Mouse (Mus musculus): Measurements from ENCODE around the gene Olfr397.

Gene Olfr397

GRCm38 (mm10) chr11:73960517-73960916, at the start of gene Olfr397:
Olfr397 (plus strand) TSS chr11:73960817.
- DNase-seq (ENCODE audit: inconsistent ontology term): no peak

GRCm38 (mm10) chr11:73936377-73936776, 24.2 kb upstream of the Olfr397 start, which contains the start of gene Olfr23:
Olfr23 (plus strand) TSS chr11:73936677.
- DNase-seq (ENCODE audit: inconsistent ontology term): no peak

GRCm38 (mm10) chr11:73990307-73990706, 29.7 kb downstream of the Olfr397 start, which contains the start of gene Olfr398:
Olfr398 (minus strand) TSS chr11:73990407.
- no peak for DNase-seq (ENCODE audit: inconsistent ontology term)

- no peak for DNase-seq (ENCODE audit: inconsistent ontology term)
Measured at GRCm38 (mm10) chr11:73993115-73993514, 32.5 kb downstream of the Olfr397 start.

Measured in Muller cell, postnatal 12 days (primary cell).